Mouse (Mus musculus) kidney, postnatal 10 days (tissue): ENCODE measurements around the gene Rpl4.
A peak's percentile ranks its signal among the peaks of the same experiment; 100 is the strongest.
"Not testable (repeated sequence)": the region's sequence is repeated elsewhere in the genome, so short reads cannot be mapped to it uniquely, and the experiment has no call there.

Experiments
- DNase-seq: peaks from one replicate; pipeline ENCODE4 v3.0.0; 2021; ENCODE audit warnings: mixed read lengths

Rpl4 gene

GRCm38 (mm10) chr9:64172816-64173665, at the start of gene Rpl4, which contains the start of gene Zwilch:
Gene Rpl4, plus strand, starts transcription at chr9:64173375.
Gene Zwilch, minus strand, starts transcription at chr9:64173104.
- peak; percentile 91 for DNase-seq

GRCm38 (mm10) chr9:64124846-64125245, 48.3 kb upstream of the Rpl4 start:
- not testable (repeated sequence) for DNase-seq

- no peak for DNase-seq
Measured at GRCm38 (mm10) chr9:64125307-64125706, 47.9 kb upstream of the Rpl4 start.

- no peak for DNase-seq
Measured at GRCm38 (mm10) chr9:64126121-64126520, 47.1 kb upstream of the Rpl4 start.

- no peak for DNase-seq
Measured at GRCm38 (mm10) chr9:64131623-64132022, 41.6 kb upstream of the Rpl4 start.

GRCm38 (mm10) chr9:64138896-64139295, 34.3 kb upstream of the Rpl4 start:
- DNase-seq, result peak; percentile 72

- DNase-seq, result no peak
Measured at GRCm38 (mm10) chr9:64139879-64140278, 33.3 kb upstream of the Rpl4 start.

GRCm38 (mm10) chr9:64156641-64157040, 16.5 kb upstream of the Rpl4 start:
- DNase-seq, result no peak

GRCm38 (mm10) chr9:64160471-64160870, 12.7 kb upstream of the Rpl4 start:
- DNase-seq, result no peak

- DNase-seq, result not testable (repeated sequence)
Measured at GRCm38 (mm10) chr9:64169967-64170366, 3.2 kb upstream of the Rpl4 start.

- no peak for DNase-seq
Measured at GRCm38 (mm10) chr9:64172145-64172815, 895 bp upstream of the Rpl4 start.

GRCm38 (mm10) chr9:64173666-64174220, 568 bp downstream of the Rpl4 start:
- DNase-seq, result no peak

- no peak for DNase-seq
Measured at GRCm38 (mm10) chr9:64174341-64174740, 1.2 kb downstream of the Rpl4 start.

GRCm38 (mm10) chr9:64174766-64175165, 1.6 kb downstream of the Rpl4 start:
- no peak for DNase-seq

- DNase-seq, result no peak
Measured at GRCm38 (mm10) chr9:64175378-64175777, 2.2 kb downstream of the Rpl4 start.

GRCm38 (mm10) chr9:64178610-64178973, 5.4 kb downstream of the Rpl4 start:
- DNase-seq, result no peak

GRCm38 (mm10) chr9:64178974-64179646, 5.9 kb downstream of the Rpl4 start, which contains the start of gene Snapc5:
Gene Snapc5, plus strand, starts transcription at chr9:64179274.
- DNase-seq, result peak; percentile 96

GRCm38 (mm10) chr9:64183295-64183694, 10.1 kb downstream of the Rpl4 start:
- not testable (repeated sequence) for DNase-seq

GRCm38 (mm10) chr9:64184166-64184840, 11.1 kb downstream of the Rpl4 start:
- DNase-seq, result no peak

- DNase-seq, result no peak
Measured at GRCm38 (mm10) chr9:64193879-64194278, 20.7 kb downstream of the Rpl4 start.

GRCm38 (mm10) chr9:64195554-64195953, 22.4 kb downstream of the Rpl4 start:
- peak; percentile 32 for DNase-seq

- DNase-seq, result no peak
Measured at GRCm38 (mm10) chr9:64197524-64197923, 24.3 kb downstream of the Rpl4 start.
